Mouse (Mus musculus) E14TG2a.4 (cell line): Measurements from ENCODE around the gene Chchd2.

Source experiments
- H3K27me3 ChIP-seq: 2 replicates; pipeline ENCODE4 v1.6.1; 2014; ENCODE audit warnings: low read length, control low read depth; ENCODE audit not compliant: insufficient read depth
- H3K36me3 ChIP-seq: 2 replicates; pipeline ENCODE4 v1.6.1; 2014; ENCODE audit warnings: low read length, control low read depth; ENCODE audit not compliant: insufficient read depth
- H3K4me1 ChIP-seq: replicated peaks from 2 replicates; pipeline ENCODE4 v1.6.1; 2014; ENCODE audit warnings: low read depth, low read length, control low read depth
- H3K4me3 ChIP-seq: replicated peaks from 2 replicates; pipeline ENCODE4 v1.5.1; 2014; ENCODE audit warnings: mild to moderate bottlenecking, low read length
- H3K9me3 ChIP-seq: 2 replicates; pipeline ENCODE4 v1.6.1; 2014; ENCODE audit warnings: low read length, control low read depth
- CTCF ChIP-seq: conservative IDR thresholded peaks from 2 replicates; pipeline ENCODE4 v1.5.1; 2014; ENCODE audit warnings: low read length
- NANOG ChIP-seq: IDR thresholded peaks from 2 replicates; pipeline ENCODE4 v1.6.1; 2014; ENCODE audit warnings: borderline replicate concordance, low read length, mixed read lengths
- POU5F1 ChIP-seq: IDR thresholded peaks from 2 replicates; pipeline ENCODE4 v1.6.1; 2014; ENCODE audit warnings: low read length, borderline replicate concordance

Chchd2 gene

DNA sequence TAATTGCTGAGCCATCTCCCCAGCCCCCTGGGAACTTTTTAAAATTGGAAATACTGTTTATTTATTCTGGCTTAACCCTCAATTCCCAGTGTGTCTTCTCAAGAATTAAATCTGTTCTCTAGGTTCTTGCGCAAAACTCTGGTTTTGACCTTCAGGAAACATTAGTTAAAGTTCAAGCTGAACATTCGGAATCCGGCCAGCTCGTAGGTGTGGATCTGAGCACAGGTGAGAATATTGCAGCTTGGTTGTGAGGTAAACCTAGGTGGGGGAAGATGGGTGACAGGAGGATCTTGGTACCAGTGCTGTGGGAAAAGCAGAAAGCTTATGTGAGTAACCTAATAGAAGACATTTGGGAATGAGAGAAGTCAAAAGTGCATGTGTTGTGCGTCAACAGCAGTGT lies 42.4 kb downstream of the Chchd2 start:
- Histone ChIP-seq H3K4me3 (no peak overlapping the region), H3K36me3 (peaks cover 25% of the 10 kb centered on the region), H3K9me3 (no peaks in the 10 kb centered on the region), H3K4me1 (peaks cover 31% of the 10 kb centered on the region), H3K27me3 (no peaks in the 10 kb centered on the region)
- TF ChIP-seq NANOG: no peak
- TF ChIP-seq POU5F1: no peak
- TF ChIP-seq CTCF: no peak
